Mouse (Mus musculus) adrenal gland, adult 8-10 months (tissue): ENCODE data around the gene Etl4. TPM values are rescaled to one million over a fixed set of nuclear protein-coding genes. Genes with fewer than 3 reads are reported as not detected.

Experiments used
- DNase-seq: peaks from one replicate; pipeline ENCODE4 v3.0.0; 2022
- total RNA-seq, 4 experiments: library from RNA; stranded (reverse); gene quantifications; 2 replicates each; pipeline ENCODE4 v1.2.4; 2022

The Etl4 gene
- total RNA-seq, 4 experiments from 2014 or later: 26.0 to 37.9 (median 31.1) TPM

- no peak for DNase-seq
Measured at GRCm38 (mm10) chr2:20521686-20522285, 612.2 kb downstream of the Etl4 start.

GRCm38 (mm10) chr2:20523636-20524035 is 614.1 kb downstream of the Etl4 start:
- DNase-seq: no peak

GRCm38 (mm10) chr2:20525879-20526593 is 616.5 kb downstream of the Etl4 start:
- DNase-seq: no peak

GRCm38 (mm10) chr2:20526856-20527255 is 617.3 kb downstream of the Etl4 start:
- no peak for DNase-seq

GRCm38 (mm10) chr2:20532623-20533022 is 623.0 kb downstream of the Etl4 start:
- DNase-seq: no peak

GRCm38 (mm10) chr2:20537785-20538184 is 628.2 kb downstream of the Etl4 start:
- DNase-seq: no peak

GRCm38 (mm10) chr2:20538871-20539270 is 629.3 kb downstream of the Etl4 start:
- DNase-seq: no peak

- no peak for DNase-seq
Measured at GRCm38 (mm10) chr2:20541261-20541660, 631.7 kb downstream of the Etl4 start.

GRCm38 (mm10) chr2:20542286-20542685 is 632.7 kb downstream of the Etl4 start:
- no peak for DNase-seq

- no peak for DNase-seq
Measured at GRCm38 (mm10) chr2:20545624-20546023, 636.0 kb downstream of the Etl4 start.

GRCm38 (mm10) chr2:20546496-20547348 is 637.1 kb downstream of the Etl4 start:
- DNase-seq: no peak

GRCm38 (mm10) chr2:20547349-20547677 is 637.7 kb downstream of the Etl4 start:
- no peak for DNase-seq

GRCm38 (mm10) chr2:20547686-20548624 is 638.4 kb downstream of the Etl4 start:
- no peak for DNase-seq

- DNase-seq: no peak
Measured at GRCm38 (mm10) chr2:20549065-20549464, 639.5 kb downstream of the Etl4 start.

GRCm38 (mm10) chr2:20549996-20550395 is 640.4 kb downstream of the Etl4 start:
- DNase-seq: no peak

GRCm38 (mm10) chr2:20555706-20556105 is 646.1 kb downstream of the Etl4 start:
- no peak for DNase-seq

GRCm38 (mm10) chr2:20559083-20559482 is 649.5 kb downstream of the Etl4 start:
- no peak for DNase-seq

- DNase-seq: no peak
Measured at GRCm38 (mm10) chr2:20559723-20560122, 650.1 kb downstream of the Etl4 start.

GRCm38 (mm10) chr2:20560581-20560980 is 651.0 kb downstream of the Etl4 start:
- no peak for DNase-seq

- DNase-seq: no peak
Measured at GRCm38 (mm10) chr2:20563036-20563435, 653.5 kb downstream of the Etl4 start.

- DNase-seq: no peak
Measured at GRCm38 (mm10) chr2:20568456-20568855, 658.9 kb downstream of the Etl4 start.

- no peak for DNase-seq
Measured at GRCm38 (mm10) chr2:20571940-20572339, 662.4 kb downstream of the Etl4 start.
